Mouse (Mus musculus) adrenal gland (tissue): Measurements from ENCODE around the gene Celsr1.

Experiments
- intact Hi-C: fragments of 180-260 bp; cut with DNase I; formaldehyde crosslinking; loops from one replicate; pipeline ENCODE4 v1.15.1; 2025

The Celsr1 gene

DNA sequence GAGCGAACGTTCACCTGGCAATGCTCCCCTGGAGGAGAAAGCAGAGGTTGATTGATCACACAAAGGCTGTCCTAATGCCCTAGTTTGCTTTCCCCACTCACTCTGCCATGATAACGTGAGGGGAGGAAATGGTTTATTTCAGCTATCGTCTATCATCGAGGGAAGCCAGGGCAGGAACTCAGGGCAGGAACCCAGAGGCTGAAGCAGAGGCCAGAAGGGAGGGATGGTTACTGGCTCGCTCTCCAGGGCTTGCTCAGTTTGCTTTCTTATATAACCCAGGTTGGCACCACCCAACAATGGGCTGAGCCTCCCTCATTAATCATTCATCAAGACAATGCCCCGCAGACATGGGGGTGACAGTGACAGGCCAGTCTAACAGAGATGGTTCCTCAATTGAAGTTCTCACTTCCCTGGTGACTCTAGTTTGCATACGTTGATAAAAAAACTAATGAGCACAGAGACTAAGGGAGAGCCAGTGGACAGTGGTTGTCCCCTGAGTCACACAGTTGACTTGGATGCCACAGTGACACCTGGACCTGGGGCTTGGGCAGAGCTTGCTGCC lies 70.2 kb downstream of the Celsr1 start:
- intact Hi-C loops, result no loop called here

DNA sequence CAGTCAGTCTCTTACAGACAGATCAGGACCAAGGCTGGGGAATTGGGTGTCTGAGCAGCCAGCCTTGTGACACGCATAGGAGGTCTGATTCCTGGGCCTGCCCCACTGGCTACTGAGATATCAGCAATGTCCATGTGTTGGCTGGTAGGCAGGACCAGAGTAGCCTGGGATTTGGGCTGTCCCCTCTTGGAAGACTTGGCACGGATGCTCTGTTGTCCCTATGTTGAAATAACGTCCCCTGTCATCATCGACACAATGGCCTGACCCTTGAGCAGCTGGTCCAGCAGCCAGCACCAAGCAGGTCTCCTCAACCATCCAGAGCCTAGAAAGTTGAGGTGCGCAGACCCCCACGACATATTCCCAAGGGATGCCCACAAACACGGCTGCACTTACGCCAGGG lies 70.9 kb downstream of the Celsr1 start:
- intact Hi-C loops, result no loop called here

DNA sequence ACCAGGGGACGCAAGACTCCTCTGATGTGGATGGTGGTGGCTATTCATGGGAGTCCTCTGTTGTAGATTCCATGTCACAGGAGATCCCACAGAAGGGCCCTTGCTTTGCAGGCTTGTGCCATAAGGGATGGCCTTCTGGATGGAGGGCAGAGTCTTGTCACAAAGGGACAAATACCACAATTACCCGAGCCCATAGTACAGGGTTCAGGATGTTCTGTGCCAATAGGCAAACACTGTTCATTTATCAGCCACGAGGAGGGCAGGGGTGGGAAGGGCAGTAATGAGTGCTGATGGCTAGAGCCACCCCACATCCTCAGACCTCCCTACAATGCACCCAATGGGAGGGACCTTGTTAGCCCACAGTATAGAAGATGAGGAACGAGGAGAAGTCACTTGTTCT lies 71.9 kb downstream of the Celsr1 start:
- intact Hi-C loops, result no loop called here

DNA sequence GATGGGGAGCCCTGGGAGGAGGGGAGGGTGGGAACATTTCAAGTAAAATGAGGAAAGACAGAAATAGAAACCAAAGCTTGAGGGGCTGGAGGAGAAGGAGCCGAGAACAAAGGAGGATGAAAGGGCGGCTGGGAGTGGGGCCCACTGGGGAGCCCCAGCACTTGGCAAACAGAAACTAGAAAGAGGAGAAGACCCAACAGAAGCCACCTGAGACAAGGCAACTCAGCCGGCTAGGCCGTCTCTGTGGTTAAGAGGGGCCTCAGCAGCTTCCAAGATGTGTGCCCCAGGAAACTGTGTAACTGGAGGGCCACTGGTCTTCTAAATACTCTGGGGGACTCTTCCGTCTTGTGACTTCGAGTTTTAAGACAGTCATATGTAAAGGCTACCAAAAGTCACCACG lies 72.4 kb downstream of the Celsr1 start:
- intact Hi-C loops, result no loop called here

DNA sequence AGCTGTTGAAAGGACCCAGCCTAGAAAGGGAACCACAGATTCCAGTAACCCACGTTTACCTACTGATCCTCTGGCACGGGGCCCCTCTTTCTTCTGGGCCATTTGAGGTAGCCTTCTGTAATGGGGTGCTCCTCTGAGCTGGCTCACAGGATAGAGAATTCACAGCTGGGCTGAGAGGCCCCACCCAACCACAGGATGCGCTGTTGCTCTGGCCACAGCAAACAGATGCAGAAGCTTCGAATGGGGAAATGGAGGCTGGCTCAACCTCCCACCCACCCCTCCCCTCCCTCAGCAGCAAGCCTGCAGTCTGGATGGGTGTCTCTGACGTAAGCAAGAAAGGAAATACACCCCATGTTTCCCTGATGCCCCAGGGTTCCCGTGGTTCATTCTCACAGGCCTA lies 77.4 kb downstream of the Celsr1 start:
- intact Hi-C loops, result no loop called here

GRCm38 (mm10) chr15:85953458-85953857 lies 80.1 kb downstream of the Celsr1 start:
- intact Hi-C loops, result no loop called here

- intact Hi-C loops, result no loop called here
Measured at GRCm38 (mm10) chr15:85949421-85950164, 84.0 kb downstream of the Celsr1 start.

DNA sequence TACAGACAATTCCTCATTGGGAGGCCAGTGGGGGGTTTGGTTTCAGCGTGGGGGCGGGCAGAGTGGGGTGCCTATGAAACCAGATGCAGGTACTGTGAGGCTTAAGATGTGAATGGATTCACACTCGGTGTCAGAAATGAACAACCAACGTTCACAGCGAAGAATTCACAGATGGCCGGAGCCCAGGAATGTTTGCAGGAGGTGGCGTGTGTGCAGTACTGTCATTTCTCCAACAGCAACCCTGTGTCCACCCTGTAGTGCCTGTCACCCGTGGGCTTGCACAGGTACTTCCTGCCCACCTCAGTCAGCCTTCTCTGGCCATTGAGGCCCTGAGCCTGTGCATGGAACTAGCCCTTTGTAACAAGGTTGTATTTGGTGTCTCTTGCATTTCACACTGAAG lies 85.6 kb downstream of the Celsr1 start:
- intact Hi-C loops, result no loop called here

DNA sequence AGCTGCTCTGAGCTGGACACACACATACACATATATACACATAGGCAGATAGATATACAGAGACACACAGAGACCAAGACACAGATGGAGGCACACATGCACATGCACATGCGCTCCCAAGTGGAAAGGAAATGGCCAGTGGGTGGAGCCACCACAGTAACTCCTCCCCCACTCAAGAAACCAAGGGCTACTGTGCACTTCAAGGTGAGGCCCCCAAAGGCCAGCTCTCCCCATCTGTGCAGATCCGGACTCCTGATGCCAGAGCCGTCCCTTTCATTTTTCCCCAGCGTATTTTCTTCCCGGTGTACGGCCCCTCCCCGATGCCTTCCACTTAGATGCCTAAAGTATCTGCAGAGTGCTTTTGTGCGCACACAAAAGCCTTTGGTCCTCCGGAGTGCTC lies 86.0 kb downstream of the Celsr1 start:
- intact Hi-C loops, result no loop called here

GRCm38 (mm10) chr15:85935627-85936049 lies 97.9 kb downstream of the Celsr1 start:
- intact Hi-C loops, result no loop called here

DNA sequence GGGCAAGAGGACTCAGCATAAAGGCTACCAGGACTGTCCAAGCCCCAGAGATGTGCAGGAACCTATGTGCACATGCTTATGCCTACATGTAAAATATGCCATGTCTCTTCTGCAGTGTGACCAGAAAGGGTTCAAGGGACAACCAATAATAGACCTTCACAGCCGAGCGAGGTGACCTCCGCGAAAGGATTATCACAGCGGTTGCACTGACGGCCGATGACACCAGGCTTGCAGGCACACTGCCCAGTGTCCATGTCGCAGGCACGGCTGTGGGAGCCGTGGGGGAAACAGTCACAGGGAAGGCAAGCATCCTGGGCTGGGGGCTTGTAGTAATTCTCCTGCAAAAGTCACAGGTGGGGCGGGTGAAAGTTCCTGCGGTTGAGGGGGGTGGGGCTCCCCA lies 105.4 kb downstream of the Celsr1 start:
- intact Hi-C loops, result no loop called here

GRCm38 (mm10) chr15:85921855-85922254 lies 111.7 kb downstream of the Celsr1 start:
- intact Hi-C loops, result no loop called here

- intact Hi-C loops, result no loop called here
Measured at GRCm38 (mm10) chr15:85919892-85920248, 113.7 kb downstream of the Celsr1 start.

DNA sequence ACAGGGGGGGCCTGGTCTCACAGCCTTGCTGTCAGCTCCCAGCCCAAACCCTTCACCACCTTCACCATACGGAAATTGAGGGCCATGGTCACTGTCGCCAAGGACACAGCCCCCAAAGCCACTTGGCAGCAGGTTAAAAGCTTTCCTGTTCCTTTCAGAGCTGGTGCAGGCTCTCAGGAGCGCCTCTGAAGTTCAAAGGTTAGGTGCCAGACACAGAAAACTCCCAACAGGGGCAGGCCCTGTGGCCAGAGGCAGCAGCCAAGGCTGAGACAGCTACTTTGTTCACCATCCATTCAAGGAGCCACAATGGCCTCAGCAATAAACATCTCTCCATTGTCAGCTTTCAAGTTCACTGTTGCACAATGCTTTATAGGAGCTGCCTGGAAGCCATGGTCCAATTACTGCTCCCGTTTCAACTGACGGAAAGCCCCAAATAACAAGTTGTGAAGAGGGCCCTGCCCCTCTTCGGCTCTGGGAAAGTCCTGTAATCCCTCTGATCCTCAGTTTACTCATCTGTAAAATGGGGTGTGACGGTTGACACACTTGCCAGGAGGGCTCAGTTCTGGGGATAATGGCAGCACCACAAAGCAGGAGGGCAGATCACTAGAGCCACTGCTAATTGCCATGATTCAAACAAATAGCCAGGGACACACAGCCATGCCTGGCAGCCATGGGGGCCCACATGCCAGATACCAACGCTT lies 114.2 kb downstream of the Celsr1 start:
- intact Hi-C loops, result no loop called here

DNA sequence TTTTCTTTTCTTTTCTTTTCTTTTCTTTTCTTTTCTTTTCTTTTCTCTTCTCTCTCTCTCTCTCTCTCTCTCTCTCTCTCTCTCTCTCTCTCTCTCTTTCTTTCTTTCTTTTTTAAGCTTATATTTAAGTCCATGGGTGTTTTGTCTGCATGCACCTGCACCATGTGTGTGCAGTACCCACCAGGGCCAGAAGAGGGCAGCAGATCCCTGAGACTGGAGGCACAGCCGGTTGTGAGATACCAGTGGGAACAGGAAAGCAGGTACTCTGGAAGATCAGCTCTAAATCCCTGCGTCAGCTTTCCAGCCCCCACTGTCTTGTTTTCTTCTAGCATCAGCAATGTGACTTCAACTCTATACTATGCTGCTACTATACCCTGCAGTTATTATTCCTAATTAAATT lies 120.0 kb downstream of the Celsr1 start:
- intact Hi-C loops, result loop anchor here (2.0 kb wide), 1 partner anchor 125 kb away; no protein-coding TSS in a partner anchor

- intact Hi-C loops, result no loop called here
Measured at GRCm38 (mm10) chr15:85909931-85910330, 123.6 kb downstream of the Celsr1 start.

- intact Hi-C loops, result no loop called here
Measured at GRCm38 (mm10) chr15:85909492-85909829, 124.1 kb downstream of the Celsr1 start.

GRCm38 (mm10) chr15:85908660-85909491 lies 124.7 kb downstream of the Celsr1 start:
- intact Hi-C loops, result no loop called here

GRCm38 (mm10) chr15:85903826-85904225 lies 129.8 kb downstream of the Celsr1 start:
- intact Hi-C loops, result no loop called here

DNA sequence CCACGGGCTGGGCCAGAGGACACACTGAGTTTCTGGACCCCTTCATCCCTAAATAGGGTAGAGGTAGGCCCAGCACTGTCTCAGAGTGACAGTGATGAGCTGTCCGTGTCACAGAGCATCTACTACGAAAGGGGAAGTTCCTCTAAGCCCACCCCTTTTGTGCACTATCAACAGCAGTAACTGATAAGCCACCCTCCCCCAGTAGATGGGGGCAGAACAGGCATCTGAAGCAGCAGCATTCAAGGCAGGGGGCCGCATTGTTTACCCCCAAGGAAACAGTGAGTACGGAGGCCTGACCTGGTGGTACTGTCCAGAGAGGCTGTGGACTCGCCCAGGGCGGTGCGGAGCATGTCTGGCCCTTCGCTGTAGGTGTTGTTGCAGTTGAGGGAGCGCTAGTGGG lies 131.1 kb downstream of the Celsr1 start:
- intact Hi-C loops, result no loop called here

- intact Hi-C loops, result no loop called here
Measured at GRCm38 (mm10) chr15:85900801-85901200, 132.8 kb downstream of the Celsr1 start.

DNA sequence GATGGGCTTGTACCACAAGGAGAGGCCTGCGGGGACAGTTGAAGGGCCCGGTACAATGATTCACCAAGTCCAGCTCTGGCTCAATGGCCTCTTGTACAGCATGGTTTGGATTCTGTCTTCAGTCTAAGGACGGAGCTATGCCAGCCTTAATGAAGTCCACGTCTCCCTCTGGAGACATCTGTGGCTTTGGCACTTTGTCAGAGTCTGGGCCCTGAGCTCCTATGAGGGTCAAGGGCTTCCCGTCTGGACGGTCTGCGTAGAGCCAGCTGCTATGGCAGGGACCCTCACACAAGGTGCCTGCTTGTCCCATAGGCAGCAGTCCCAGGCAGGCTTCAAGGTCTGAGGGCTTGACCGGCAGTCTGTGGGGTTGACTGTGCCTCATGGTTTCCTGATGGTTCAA lies 133.3 kb downstream of the Celsr1 start:
- intact Hi-C loops, result no loop called here
